Mouse (Mus musculus): ENCODE results near the gene Gm11084.
A peak's percentile ranks its signal among the peaks of the same experiment; 100 is the strongest.

The Gm11084 gene

GRCm38 (mm10) chr2:72935937-72936336 lies 50.6 kb downstream of the Gm11084 start:
- DNase-seq (ENCODE audit: low spot score) = no peak

- DNase-seq (ENCODE audit: low spot score) = no peak
Observed at GRCm38 (mm10) chr2:72932186-72932585, 54.3 kb downstream of the Gm11084 start.

GRCm38 (mm10) chr2:72924981-72925380 lies 61.5 kb downstream of the Gm11084 start:
- peak; percentile 58 for DNase-seq (ENCODE audit: low spot score)

All from retina, embryonic 14.5 days (tissue).